Mouse (Mus musculus) kidney, postnatal 36 days (tissue): ENCODE measurements around the gene Emc7.

Experiments used
- DNase-seq, 2 experiments: peaks; one replicate each; pipeline ENCODE4 v3.0.0; 2021 to 2022; ENCODE audit warnings: mixed read lengths in 2 of 2

The Emc7 gene

DNA sequence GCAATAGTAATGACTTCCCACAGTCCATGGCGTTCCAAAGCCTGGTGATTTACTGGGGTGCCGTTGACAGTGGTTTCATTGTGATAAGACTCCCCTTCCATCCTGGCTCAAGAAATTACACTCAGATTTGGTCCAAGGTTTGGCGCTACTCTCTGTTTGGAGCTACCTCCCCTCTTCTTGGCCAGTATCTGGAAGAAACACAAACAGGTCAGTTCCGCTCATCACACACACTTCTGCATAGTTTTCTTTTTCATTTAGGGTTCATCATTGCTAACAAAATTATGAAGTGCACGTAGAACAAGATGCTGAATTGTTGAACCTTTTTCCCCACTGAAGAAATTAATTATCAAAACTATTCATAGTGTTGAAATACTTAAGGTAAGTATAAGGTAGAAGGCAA, 25.9 kb downstream of the Emc7 start, which contains the start of gene Chrm5:
Gene Chrm5 (minus strand): TSS at position 101 of the 400 bp plus-strand sequence.
- no peak for DNase-seq

GRCm38 (mm10) chr2:112481564-112481963, 26.8 kb downstream of the Emc7 start:
- peak; percentile 15 to 44 for DNase-seq

DNA sequence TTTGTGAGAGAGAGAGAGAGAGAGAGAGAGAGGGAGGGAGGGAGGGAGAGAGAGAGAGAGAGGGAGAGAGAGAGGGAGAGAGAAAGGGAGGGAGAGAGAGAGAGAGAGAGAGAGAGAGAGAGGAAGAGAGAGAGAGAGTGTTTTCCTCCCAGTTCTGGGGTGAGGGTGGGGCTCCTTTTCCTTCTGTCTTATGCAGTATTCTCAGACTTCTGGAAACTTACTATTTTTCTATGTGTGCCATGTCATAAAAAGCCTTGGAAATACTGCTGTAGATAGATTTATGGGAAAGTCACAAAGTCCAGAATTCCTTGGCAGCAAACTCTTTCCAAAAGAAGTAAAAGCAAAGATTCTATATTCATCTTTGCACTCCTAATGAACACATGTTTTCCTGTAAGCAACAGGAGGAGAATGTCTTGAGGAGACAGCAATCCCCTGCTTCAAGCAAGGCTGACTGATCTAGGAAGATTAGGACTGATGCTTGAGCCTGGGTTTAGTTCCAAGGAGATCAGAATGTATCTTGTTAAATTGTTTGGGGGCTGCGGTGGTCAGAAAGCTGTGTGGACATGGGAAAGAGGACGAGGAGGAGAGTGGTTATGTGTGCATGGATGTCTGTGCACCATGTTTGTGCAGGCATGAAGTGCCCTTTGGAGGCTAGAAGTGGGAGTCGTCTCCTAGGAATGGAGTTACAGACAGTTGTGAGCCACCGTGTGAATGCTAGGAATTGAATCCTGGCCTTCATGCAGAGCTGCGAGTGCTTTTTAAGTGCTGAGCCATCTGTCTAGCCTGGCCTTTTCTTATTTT, 27.9 kb downstream of the Emc7 start:
- DNase-seq, result no peak

- no peak for DNase-seq
These were observed 28.5 kb downstream of the Emc7 start for GRCm38 (mm10) chr2:112483334-112483651.

DNA sequence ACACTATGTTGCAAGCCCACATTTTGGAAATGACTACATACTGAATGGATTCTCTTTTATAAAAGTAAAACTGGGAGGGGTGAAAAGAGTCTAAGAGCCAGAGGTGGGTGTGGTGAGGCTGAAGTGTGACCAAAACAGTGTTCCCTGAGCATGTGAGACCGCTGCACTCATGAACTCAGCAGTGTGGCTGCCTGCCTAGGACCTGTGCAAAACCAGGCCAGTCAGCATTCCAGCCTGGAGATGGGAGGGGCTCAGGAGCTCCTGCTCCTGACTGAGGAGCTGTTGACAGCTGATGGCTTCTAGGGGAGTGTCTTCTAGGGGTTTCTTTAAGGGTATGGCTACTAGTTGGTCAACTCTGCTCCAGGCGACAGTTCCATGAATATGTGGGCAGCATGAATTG, 30.1 kb downstream of the Emc7 start:
- peak; percentile 25 to 30 for DNase-seq

GRCm38 (mm10) chr2:112490483-112491196, 35.8 kb downstream of the Emc7 start:
- no peak for DNase-seq

GRCm38 (mm10) chr2:112491629-112492028, 36.8 kb downstream of the Emc7 start:
- DNase-seq, result no peak

DNA sequence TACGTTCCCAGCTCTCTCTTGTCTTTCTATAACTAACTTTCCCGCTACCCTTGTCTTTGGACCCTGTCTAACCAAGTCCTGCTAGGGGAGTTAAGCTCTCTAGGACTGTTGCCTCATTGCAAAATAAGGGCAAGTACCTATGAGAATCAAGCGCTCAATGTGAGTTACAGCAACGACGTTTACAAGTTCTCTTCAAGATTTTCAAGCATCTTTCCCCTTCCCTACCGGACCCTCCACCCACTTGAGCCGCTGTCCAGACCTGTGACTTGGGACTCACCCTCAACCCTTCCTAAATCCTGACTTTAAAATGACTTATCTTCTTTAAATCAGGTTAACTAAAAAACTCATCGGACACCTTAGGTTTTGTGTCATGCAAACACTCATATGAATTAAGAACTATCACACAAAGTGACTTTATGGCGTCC, 37.6 kb downstream of the Emc7 start:
- DNase-seq, result peak; percentile 5 to 34

GRCm38 (mm10) chr2:112492856-112493538, 38.2 kb downstream of the Emc7 start, which contains the start of gene Aven:
Gene Aven (plus strand): TSS chr2:112492964.
- peak; percentile 86 to 90 for DNase-seq

DNA sequence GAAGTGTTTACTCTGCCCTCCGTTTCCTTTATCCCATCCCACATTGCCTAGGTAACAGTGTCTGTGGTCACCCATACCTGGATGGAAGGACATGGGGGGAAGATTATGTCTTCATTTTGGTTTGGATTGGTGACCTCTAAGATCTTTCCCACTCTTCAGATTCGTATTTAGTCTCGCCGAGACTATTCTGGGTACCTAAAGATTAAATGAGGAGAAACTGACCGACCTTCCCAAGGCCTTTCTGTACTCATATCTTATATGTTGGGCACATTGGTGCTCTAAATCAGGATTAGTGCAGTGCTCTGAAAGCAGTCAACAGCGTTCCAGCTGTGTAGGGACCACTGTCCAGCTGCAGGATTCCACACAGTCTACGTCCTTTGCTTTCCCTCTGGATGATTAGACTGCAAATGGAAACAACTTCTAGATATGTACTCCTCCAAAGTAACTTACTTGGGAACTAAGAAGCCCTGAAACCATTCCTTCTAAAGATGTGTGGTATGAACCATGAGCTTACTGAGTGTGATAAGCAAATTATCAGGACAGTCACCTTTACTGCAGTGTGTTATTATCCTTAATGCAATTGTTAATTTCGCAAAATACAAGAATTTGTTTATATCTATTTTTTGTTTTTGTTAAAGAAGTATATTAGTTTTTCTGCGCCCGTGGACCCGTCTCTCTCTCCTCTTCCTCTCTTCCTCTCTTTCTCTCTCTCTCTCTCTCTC, 38.9 kb downstream of the Emc7 start:
- DNase-seq, result no peak

DNA sequence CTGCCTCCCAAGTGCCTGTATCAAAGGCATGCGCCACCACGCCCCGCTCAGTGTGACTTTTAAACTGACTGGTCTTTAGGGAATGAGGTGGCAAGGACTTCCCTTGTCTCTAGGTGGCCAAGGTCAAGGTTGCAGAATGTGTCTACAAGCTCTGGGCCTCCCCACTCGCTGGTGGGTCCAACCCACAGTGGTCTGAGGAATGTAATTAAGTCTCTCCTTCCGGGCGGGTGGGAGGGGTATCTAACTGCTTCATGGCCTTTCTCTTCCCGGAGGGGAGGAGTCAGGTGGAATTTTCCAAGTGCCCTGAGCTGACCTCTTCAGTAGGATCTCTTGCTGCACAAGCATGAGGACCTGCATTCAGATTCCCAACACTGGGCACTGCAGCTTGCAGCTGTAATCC, 43.1 kb downstream of the Emc7 start:
- peak; percentile 25 to 27 for DNase-seq

DNA sequence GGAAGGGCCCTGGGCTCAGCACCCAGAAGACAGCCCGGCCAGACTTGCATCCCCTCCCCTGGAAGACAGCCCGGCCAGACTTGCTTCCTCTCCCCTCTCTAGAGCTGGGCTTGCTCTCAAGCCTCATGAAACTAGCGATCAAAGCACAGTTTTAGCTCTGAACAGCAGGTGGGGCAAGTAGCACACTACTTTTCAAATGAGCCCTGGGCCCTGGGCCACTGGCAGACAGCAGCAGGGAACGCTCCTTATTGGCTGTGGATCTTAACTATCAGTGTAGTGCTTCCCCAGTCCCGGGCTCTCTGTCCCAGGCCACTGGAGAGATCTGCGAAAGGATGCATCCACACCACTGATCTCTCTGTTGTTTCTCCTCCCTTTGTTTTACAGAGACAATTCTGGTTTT, 46.4 kb downstream of the Emc7 start:
- DNase-seq, result peak; percentile 77 to 83

- no peak for DNase-seq
These were observed 49.2 kb downstream of the Emc7 start for GRCm38 (mm10) chr2:112503978-112504377.

GRCm38 (mm10) chr2:112506841-112507435, 52.1 kb downstream of the Emc7 start:
- no peak for DNase-seq

DNA sequence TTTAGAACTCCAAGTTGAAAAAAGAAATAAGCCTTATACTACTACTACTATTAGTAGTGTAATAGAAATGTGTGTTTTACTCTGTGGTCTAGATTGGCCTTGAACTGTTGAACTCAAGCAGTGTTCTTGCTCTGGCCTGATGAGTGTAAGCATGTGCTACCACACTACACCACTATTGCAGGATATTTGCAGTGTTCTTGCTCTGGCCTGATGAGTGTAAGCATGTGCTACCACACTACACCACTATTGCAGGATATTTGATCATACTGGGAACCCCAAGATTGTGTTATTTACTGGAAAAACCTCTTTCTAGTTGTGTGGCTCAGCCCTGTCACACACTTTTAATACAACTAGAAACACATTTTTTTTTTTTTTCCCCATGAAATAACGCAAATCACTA, 52.6 kb downstream of the Emc7 start:
- no peak for DNase-seq

DNA sequence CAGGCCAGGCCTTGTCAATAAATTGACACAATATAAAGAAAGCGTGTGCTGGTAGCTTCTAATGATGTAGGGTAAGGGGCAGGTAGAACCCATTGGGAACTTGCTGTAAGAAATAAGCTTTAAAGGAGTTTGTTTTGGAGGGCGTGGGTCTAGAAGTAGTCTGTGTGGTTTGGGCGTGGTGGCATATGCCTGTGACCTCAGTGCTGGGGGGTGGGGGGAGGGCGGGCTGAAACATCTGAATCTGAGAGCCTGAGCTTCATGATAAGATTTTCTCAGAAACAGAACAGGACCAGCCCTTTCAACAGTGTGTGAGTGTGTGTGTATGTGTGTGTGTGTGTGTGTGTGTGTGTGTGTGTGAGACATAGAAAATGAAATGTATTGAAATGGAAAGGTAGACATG, 55.3 kb downstream of the Emc7 start:
- DNase-seq, result no peak

DNA sequence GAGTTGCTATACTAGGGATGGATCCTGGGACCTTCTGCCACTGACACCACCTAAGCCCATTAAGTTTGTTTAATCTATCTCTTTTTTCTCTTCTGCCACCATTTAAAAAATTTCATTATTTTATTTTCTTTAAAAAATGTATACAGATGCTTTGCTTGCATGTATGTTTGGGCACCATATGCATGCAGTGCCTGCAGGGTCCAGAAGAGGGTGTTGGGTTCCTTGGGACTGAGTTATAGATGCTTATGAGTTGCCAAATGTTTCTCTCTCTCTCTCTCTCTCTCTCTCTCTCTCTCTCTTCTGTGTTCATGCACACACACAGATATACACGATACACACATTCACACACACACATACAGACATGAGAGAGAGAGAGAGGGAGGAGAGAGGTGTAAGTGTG, 58.2 kb downstream of the Emc7 start:
- DNase-seq, result no peak

DNA sequence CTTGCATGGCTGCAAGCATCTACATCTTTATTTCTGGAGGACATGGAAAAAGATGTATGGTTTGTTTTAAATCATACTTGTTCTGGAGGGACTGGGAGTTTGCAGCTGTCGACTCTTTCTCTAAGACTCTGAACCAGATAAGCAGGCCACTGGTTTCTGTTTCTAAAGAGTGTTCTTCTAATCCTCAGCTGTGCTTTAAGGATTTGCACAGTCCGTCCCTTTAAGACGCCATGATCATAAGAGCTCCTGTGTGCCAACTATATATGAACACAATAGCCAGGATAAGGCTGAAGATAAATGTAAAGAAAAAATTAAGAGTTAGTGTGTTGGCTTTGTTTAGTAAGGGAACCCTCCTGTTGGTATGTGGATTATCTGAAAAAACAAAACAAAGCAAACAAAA, 61.9 kb downstream of the Emc7 start:
- no peak for DNase-seq

- DNase-seq, result no peak
These were observed 62.4 kb downstream of the Emc7 start for GRCm38 (mm10) chr2:112517218-112517617.

DNA sequence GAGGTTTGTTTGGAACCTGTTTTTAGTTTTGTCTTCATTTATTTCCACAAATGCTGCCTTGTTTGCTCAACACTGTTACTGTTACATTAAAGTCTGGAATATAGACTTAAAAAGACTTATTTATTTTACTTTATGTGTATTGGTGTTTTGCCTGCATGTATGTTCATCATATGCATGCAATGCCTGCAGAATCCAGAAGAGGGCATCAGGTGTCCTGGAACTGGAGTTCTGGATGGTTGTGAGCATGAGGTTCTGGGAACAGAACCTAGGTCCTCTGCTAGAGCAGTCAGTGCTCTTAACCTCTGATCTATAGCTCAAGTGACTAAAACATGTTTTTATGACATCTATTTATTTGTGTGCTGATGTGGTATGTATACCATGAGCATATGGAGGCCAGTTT, 63.7 kb downstream of the Emc7 start:
- DNase-seq, result no peak

DNA sequence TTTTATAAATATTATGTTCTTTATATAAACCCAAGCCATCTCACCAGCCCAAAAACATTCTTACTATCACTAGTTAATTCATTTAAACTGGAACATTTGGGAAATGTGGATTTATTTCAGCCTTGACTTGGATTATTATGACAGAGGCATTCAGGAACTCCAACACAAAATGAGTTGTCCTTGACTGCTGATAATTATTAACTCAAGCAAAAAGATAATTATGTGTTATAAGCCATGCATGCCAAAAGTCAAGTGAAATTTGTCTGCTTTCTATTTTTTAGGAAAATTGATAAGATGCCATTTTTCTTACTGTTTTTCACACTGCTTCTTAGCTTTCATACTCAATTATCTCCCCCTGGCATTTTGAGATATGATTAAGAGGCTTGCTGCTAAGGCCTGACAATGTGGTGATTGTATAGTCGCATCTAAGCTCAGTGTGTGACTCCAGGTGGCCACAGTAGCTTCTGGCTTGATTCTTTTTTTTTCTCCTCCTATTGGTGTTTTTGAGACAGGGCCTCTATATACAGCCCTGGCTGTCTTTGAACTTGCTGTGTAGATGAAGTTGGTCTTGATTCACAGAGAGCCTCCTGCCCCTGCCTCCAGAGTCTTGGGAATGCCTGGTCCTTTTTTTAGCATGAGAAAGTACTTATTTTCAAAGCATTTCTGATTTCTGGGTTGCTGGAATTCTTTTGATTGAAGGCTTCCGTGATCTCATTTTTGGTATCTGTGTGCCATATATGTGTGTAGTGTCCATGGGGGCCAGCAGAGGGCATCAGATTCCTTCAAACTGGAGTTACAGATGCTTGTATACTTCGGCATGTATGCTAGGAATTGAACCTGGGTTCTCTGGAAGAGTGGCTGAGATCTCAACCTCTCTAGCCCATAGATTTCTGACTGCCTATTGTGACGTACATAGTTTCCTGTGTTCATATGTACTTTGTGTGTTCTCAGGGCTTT, 66.0 kb downstream of the Emc7 start:
- DNase-seq, result peak in 1 of 2 experiments; percentile 7
